Mouse (Mus musculus): ENCODE measurements around the gene 9530077C05Rik.
"Not testable (repeated sequence)": the region's sequence is repeated elsewhere in the genome, so short reads cannot be mapped to it uniquely, and the experiment has no call there.

The 9530077C05Rik gene

GRCm38 (mm10) chr9:22420491-22420890 is 9.2 kb downstream of the 9530077C05Rik start:
- DNase-seq, result peak; percentile 32

DNA sequence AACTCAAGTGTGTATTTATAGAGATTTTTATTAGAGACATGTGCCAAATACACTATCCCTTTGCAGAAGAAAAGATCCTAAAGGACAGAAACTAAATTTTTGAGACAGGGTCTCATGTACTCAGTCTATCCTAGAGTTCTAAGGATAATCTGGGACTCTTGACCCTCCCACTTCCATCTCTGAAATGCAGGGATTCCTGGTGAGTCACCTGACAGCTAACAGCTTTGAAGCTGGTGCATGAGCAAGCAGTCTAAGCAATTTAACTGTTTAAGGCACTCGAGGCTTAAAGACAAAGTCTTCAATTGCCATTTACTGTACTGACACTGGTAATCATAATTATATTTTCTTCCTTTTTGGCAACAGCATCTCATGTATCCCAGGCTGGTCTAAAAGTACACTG is 11.2 kb downstream of the 9530077C05Rik start:
- no peak for DNase-seq

GRCm38 (mm10) chr9:22423507-22423906 is 12.2 kb downstream of the 9530077C05Rik start:
- DNase-seq, result no peak

DNA sequence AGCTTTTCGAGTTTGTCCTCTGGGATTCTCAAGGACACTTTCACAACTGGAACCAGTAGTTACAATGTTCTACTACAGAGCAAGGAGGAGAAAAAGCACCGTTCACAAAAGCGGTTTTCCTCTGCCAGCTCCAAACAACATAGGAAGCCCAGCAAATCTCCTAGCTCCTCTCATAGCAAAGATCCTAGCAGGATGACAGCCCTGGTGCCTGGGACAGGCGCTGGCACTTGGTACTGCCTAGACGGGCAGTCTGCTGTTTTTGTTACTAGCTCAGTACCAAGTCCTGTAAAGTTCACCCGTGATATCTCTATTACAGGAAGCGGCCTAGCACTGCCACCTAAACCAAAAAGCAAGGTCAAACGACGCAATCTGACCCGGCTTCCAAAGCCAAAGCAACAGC is 12.9 kb downstream of the 9530077C05Rik start:
- DNase-seq, result no peak

DNA sequence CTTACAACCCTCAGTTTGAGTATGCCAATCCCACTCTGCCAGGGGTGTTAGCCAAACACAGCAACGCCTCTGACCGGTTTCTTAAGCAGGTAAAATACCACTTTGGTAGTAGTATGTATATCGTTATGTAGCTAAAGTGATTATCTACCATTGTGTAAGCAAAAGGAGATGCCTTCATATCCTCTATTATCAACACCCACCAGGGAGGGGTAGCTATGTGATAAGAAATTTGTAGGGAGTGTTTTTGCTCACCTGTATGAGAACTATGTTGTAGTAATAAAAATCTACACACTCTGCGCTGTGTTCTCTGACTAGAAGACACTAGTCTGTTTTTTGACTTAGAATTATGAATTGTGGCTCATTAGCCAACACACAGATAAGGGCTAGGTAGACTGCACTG is 13.4 kb downstream of the 9530077C05Rik start:
- no peak for DNase-seq

GRCm38 (mm10) chr9:22428028-22428665 is 16.8 kb downstream of the 9530077C05Rik start:
- DNase-seq, result no peak

DNA sequence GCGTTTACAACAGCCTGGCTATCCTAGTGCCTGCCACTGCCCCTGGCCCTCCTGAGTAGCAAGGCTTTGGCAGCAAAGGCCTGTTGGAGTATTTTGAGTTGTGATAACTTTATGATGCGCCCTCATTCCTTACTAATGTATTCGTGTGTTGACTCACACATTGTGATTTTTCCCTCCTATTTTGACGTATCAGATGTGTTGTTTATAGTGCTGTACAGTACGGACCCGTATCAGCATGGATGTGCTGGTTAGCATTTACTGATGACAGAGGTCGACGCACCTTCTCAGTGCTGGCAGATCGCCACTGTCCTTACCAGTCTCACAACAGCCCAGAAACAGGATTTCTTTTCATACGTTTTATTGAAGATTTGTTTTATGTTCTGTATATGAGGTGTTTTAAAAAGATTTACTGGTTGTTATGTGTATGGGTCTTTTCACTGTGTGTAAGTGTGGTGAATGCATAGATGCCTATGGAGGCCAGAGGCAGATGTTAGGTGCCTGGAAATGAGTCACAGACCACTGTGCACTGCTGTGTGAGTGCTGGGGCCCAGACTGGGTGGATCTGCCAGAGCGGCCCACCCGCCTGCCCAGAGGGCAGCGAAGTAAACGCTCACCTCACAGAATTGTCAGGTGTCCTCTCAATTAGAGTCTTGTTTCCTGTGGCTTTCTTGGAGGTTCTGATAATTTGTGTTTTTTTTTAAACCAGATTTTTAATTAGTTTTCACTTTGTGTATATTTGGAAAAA is 17.5 kb downstream of the 9530077C05Rik start:
- no peak for DNase-seq

DNA sequence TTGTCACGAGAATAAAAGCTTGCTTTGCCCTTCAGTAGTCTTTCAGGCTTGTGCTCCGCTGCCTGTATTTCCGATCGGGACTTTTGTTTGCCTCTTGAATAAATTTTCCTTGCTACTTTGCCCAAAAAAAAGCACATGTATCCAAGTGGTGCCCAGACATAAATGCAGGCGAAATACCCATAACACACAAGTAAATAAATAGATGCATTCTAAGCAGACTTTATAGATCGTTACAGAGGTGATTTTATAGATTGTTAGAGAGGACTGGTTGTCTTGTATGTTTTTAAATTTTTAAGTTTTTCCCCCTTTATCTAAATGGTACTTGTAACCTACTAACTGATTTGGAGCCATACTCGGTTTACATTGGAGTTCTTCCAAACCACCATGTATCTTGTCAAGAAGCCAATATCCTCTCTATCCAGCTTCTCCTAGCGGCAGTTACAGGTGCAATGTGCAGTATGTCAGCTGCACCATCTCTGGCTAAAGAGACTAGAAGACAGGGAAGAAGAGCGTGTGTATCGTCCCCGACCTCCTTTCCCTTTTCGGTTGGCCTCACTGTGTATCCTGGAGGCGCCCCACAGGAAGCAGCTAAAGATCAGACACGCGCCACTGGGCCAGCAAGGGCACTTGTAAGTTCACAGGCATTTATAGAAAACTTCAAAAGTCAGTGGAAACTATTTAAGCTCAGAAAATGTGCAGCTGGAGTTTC is 18.4 kb downstream of the 9530077C05Rik start:
- no peak for DNase-seq

- DNase-seq, result no peak
Observed at GRCm38 (mm10) chr9:22430315-22430840, 19.1 kb downstream of the 9530077C05Rik start.

DNA sequence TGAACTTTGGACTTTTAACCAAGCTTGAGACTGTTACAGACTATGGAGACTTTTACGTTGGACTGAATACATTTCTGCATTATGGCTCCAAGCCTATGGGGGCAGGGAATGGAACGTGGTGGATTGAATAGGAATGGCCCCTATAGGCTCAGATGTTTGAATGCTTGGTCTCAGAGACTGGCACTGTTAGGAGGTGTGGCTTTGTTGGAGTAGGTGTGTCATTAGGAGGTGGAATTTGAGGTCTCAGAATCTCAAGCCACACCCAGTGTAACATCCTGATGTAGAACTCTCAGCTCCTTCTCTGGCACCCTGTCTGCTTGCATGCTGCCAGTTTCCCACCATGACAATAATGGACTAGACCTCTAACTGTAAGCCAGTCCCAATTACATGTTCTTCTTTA is 21.9 kb downstream of the 9530077C05Rik start:
- no peak for DNase-seq

- DNase-seq, result no peak
Observed at GRCm38 (mm10) chr9:22434101-22434500, 22.8 kb downstream of the 9530077C05Rik start.

DNA sequence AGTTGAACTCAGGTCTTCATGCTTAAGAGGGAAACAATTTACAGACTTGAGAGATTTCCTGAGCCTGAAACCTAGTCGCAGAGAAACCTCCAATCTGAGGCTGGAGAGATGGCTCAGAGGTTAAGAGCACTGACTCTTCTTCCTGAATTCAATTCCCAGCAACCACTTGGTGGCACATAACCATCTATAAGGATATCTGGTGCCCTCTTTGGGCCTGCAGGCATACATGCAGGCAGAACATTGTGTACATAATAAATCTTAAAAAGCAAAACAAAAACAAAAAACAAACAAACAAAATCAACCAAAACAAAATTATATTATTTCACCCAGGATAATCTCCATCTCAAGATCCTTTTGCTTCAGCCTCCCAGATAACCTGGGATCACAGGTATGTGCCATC is 27.5 kb downstream of the 9530077C05Rik start:
- no peak for DNase-seq

DNA sequence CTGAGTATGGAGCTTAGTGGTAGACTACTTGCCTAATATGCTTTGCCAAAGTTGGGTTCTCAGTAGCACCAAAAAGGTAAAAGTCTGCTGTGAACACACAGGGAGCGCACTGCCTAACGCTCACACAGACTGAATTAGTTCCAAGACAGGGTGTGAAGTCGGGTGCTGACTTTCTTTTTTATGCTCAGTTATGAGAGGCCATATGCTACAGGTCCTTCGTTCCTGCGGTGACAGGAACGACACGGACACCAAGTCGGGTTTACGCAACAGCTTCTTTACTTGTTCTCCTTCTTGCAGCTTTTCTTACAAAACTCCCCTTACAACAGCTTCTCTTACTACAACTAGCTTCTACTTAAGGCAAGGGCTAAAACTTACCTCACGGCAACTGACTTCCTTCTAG is 31.8 kb downstream of the 9530077C05Rik start:
- no peak for DNase-seq

DNA sequence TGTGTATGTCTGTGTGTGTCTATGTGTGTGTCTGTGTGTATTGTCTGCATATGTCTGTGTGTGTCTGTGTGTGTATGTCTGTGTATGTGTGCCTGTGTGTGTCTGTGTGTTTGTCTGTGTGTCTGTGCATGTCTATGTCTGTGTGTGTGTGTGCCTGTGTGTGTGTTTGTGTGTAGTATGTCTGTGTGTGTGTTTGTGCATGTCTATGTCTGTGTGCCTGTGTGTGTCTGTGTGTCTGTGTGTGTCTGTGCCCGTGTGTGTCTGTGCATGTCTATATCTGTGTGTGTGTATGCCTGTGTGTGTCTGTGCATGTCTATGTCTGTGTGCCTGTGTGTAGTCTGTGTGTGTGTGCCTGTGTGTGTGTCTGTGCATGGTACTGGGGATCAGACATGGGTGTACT is 33.8 kb downstream of the 9530077C05Rik start:
- no peak for DNase-seq

- no peak for DNase-seq
Observed at GRCm38 (mm10) chr9:22447213-22447612, 35.9 kb downstream of the 9530077C05Rik start.

DNA sequence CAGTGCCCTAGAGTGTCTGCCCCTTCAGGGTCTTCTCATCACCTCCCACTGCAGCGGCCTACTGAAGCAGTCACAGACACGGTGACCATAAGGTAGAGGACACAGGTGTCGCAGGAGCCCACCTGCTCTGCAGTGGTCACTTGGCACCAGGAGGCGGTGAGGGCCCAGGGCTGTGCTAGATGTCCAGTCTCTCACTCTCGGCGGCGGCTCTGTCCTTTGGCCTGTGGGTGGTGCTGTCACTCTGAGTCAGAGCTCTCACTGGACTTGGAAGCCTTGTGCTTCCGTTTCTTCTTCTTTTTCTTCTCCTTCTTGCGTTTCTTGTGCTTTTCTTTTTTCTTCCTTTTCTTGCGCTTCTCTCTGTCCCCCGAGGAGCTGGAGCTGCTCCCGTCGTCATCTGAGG is 37.1 kb downstream of the 9530077C05Rik start:
- no peak for DNase-seq

GRCm38 (mm10) chr9:22449209-22449608 is 37.9 kb downstream of the 9530077C05Rik start:
- no peak for DNase-seq

GRCm38 (mm10) chr9:22452697-22453096 is 41.4 kb downstream of the 9530077C05Rik start:
- DNase-seq, result no peak

GRCm38 (mm10) chr9:22453501-22453924 is 42.2 kb downstream of the 9530077C05Rik start:
- no peak for DNase-seq

DNA sequence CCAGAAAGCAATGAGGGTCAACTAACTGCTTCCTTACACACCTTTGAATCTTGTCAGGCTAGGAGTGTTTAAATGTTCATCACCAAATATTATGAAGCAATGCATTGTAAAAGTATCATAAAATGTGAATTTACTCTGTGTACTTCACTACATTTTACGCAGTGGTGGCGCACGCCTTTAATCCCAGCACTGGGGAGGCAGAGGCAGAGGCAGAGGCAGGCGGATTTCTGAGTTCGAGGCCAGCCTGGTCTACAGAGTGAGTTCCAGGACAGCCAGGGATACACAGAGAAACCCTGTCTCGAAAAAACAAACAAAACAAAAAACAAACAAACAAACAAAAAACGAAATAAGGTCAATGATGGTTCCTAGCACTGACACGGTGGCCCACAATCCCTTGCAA is 42.7 kb downstream of the 9530077C05Rik start, which contains the start of gene Gm17545:
Gene Gm17545 (plus strand): TSS at position 301 of the 400 bp plus-strand sequence.
- not testable (repeated sequence) for DNase-seq

GRCm38 (mm10) chr9:22455041-22455440 is 43.7 kb downstream of the 9530077C05Rik start:
- no peak for DNase-seq

GRCm38 (mm10) chr9:22457142-22457835 is 46.0 kb downstream of the 9530077C05Rik start:
- no peak for DNase-seq

DNA sequence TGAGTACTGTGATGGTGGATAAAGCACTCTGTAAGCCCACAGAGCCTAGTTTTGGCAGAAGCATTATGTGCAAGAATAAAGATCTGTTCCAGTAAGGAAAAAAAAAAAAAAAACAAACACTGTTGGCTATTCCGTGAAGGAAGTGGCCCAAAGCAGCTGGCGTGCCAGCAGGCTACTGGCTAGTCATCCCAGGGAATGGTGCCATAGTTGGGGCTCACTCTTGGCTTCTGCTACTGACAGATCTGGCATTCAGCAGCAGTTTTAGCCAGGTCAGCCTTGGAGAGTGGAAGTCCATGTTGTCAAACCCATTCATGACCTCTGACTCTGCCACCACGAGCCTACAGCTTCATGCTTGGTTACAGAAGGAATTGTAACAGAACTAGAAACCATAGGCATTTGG is 50.6 kb downstream of the 9530077C05Rik start:
- DNase-seq, result peak; percentile 97
